Mouse (Mus musculus) embryonic facial prominence, embryonic 12.5 days (tissue): Measurements from ENCODE around the gene H2al2b. TPM values are rescaled to one million over a fixed set of nuclear protein-coding genes. Genes with fewer than 3 reads are reported as not detected.
"Not testable (repeated sequence)": the region's sequence is repeated elsewhere in the genome, so short reads cannot be mapped to it uniquely, and the experiment has no call there.

Source experiments
- ATAC-seq: fragments of 200-750 bp; cut with Nextera tagmentation; 2 replicates; pipeline ENCODE4 v1.8.0; 2017; ENCODE audit not compliant: insufficient number of reproducible peaks, insufficient read depth, low FRiP score, low TSS enrichment
- H3K27ac ChIP-seq: fragments of 300-500 bp; sonication (generic); 2 replicates; pipeline ENCODE4 v1.5.1; 2016; ENCODE audit warnings: mild to moderate bottlenecking
- H3K27me3 ChIP-seq: fragments of 300-500 bp; sonication (generic); 2 replicates; pipeline ENCODE4 v1.6.1; 2016; ENCODE audit warnings: mild to moderate bottlenecking, moderate library complexity
- H3K36me3 ChIP-seq: fragments of 300-500 bp; sonication (generic); 2 replicates; pipeline ENCODE4 v1.6.1; 2016; ENCODE audit warnings: mild to moderate bottlenecking
- H3K4me1 ChIP-seq: fragments of 300-500 bp; sonication (generic); 2 replicates; pipeline ENCODE4 v1.6.1; 2016
- H3K4me2 ChIP-seq: fragments of 300-500 bp; sonication (generic); replicated peaks from 2 replicates; pipeline ENCODE4 v1.6.1; 2016; ENCODE audit warnings: mild to moderate bottlenecking, moderate library complexity
- H3K4me3 ChIP-seq: fragments of 300-500 bp; sonication (generic); 2 replicates; pipeline ENCODE4 v1.5.1; 2016; ENCODE audit warnings: mild to moderate bottlenecking
- H3K9ac ChIP-seq: fragments of 300-500 bp; sonication (generic); 2 replicates; pipeline ENCODE4 v1.6.1; 2016; ENCODE audit warnings: mild to moderate bottlenecking, moderate library complexity
- H3K9me3 ChIP-seq: fragments of 300-500 bp; sonication (generic); 2 replicates; pipeline ENCODE4 v1.6.1; 2016; ENCODE audit warnings: mild to moderate bottlenecking, moderate library complexity
- WGBS: fragments of 180-500 bp; shearing (Covaris S2); methylation state at CpG from one replicate; pipeline ENCODE4 v1.1.7; 2016; 5-methylcytosine and 5-hydroxymethylcytosine counted together
- polyA plus RNA-seq: library from polyadenylated mRNA; unstranded; fragments of >200 nt; fragmentation: Nextera tagmentation; extraction: Ambion mirVana; gene quantifications from 2 replicates; pipeline ENCODE4 v1.2.1, GENCODE M21; 2016

H2al2b gene
- not detected in 2 replicates for polyA plus RNA-seq

DNA sequence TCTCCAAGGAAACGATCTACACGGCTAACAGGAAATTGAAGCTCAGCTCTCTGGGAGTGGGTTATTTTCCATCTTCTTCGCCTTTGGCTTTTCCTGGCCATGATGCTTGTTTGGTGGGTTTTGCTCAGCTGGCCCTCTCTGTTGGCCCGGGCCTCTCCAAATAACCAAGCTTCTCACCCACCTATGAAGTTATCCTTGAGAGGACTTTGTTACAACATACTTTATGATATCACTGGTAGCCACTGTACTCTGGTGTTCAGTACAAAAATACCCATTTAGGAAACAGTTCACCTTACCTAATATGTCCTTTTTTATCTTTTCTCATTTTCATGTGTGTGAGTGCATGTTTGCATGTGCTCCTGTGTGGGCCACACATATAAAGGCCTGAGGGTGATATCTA is at the start of gene H2al2b:
Gene H2al2b, minus strand, starts transcription at position 101 of the 400 bp plus-strand sequence.
- not testable (repeated sequence) for H3K27ac ChIP-seq, H3K36me3 ChIP-seq, H3K4me1 ChIP-seq, H3K4me2 ChIP-seq, ATAC-seq, H3K27me3 ChIP-seq, H3K9me3 ChIP-seq, H3K9ac ChIP-seq, H3K4me3 ChIP-seq
- no CpG with 5 or more reads among the region's 4 CpGs for WGBS

Other genes with a start within 250 kb of the H2al2b start
- not detected in 2 replicates for gene H2al2c, start 121.6 kb downstream of the H2al2b start, polyA plus RNA-seq
- gene Sry, start 57.0 kb downstream of the H2al2b start, polyA plus RNA-seq, result not detected in 2 replicates
- gene Gm4064, start 75.5 kb upstream of the H2al2b start, polyA plus RNA-seq, result not detected in 2 replicates
- not detected in 2 replicates for gene Rbmy, start 110.0 kb upstream of the H2al2b start, polyA plus RNA-seq
- not detected in 2 replicates for gene Gm10256, start 110.0 kb upstream of the H2al2b start, polyA plus RNA-seq
- gene Gm10352, start 180.3 kb upstream of the H2al2b start, polyA plus RNA-seq, result not detected in 2 replicates
- gene Gm29289, start 211.9 kb upstream of the H2al2b start, polyA plus RNA-seq, result not detected in 2 replicates